Mouse (Mus musculus) induced T-regulatory cell, adult 2 months (primary cell): Measurements from ENCODE around the gene Mtfr2.
A peak's percentile ranks its signal among the peaks of the same experiment; 100 is the strongest.

Experiments
- DNase-seq: peaks from one replicate; pipeline ENCODE4 v3.0.0-alpha.2; 2012; ENCODE audit warnings: low read depth

Gene Mtfr2

DNA sequence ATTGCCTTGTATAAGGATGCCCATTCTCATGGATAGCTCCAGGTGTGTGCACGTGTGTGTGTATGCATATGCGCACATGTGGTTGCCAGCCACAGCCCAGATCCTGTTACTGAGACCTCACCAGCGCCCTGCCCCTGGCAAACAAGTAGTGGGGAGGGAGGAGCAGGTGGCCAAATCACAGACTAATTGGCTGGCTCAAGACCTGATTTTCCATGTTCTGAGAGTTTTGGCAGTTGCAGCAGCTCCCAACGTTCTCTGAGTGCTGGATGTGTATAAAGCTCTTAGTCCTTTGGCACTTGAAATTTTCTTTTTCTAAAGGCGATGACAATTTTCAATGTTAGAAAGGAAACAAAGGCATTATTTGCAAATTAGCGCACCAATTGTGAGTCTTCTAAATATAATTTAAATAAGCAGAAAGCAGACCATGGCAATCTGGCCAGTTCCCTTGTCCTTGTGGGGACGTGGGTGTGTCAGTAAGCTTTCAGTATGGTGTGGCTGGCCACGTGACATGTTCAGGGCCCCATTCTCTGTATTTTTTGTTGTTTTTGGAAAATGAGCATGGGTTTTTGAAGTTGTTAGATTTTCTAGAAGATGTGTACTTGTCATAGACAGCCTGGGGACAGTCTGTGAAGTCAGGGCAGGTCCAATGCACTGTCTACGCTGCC, 31.6 kb downstream of the Mtfr2 start:
- no peak for DNase-seq

DNA sequence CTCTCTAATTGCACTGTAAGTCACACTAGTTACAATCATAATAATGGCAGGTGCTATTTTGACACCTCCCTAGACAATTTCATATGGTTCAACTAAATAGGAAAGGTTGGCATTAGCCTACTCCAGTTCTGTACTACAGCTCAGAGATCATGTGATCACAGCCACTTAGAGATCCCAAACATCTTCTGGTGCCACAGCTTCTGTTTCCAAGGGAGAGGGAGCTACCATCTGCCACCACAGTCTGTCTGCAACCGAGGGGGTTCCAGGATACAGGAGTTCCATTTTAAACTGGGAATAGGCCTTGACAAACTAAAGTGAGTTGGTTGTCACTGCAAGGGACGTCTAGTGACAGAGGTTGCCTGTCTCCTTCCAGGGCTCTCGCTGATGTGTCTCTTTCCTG, 33.2 kb downstream of the Mtfr2 start:
- DNase-seq: no peak

DNA sequence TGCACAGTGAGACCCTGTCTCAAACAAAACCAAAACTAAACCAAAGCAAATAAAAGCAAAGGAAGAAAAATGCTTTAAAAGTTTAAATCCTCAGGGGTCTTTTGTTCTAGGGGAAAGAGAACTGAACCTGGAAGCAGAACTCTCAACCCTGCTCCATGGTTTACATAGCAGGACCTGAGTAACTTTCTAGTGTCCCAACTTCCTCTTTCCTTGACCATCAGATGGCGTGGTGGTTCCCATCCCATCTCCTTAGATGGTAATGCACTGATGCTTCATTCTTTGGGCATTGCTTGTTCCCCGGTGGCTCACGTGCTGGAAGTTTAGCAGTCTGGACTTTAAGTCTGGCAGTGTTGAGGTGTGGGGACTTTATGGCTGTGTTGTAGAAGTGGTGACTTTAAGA, 33.8 kb downstream of the Mtfr2 start:
- DNase-seq: no peak

DNA sequence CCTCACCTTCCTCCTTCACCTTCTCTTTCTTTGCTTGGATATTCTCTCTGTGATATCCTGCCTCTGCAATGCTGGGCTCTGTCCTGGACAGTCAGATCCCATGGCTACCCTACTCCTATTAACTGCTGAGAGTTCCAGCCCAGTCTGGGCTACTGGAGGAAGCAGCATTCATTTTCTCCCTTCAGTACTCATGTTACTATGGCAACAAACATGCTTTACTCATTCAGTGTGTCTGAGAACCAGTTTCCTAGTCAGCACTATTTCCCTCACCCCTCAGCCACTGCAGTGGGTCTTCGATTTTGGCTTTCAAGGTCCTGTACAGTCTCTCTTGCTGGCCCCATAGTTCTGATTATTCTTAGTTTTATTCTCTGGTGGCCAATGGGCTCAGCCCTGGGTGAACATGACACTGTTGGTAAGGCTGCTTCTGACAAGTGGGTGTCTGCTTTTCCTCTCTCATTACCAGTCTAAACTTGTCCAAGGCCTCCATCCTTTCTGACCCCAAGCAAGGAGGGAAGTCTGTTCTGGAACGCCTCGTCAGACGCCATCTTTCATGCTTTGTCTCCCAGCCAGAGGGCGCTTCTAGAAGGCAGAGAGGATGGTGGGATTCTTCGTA, 35.3 kb downstream of the Mtfr2 start:
- no peak for DNase-seq

DNA sequence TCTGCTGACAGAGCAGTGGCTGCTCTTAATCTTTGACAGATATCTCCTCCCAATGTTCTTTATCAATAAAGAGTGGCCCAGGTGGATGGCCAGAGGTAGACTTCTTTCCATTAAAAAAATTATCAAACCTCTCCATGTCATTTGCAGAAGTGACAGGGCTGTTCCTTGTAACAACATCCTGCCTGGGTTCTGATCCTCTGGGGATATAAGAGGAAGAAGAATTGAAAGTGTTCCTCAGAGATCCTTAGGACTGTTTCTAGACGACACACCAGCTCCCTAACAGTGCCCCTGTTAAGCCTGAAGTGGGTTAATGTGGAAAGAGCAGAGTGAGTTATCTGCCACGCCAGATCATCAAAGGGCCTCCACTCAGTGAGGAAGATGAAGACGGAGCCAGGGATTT, 43.0 kb downstream of the Mtfr2 start:
- no peak for DNase-seq

DNA sequence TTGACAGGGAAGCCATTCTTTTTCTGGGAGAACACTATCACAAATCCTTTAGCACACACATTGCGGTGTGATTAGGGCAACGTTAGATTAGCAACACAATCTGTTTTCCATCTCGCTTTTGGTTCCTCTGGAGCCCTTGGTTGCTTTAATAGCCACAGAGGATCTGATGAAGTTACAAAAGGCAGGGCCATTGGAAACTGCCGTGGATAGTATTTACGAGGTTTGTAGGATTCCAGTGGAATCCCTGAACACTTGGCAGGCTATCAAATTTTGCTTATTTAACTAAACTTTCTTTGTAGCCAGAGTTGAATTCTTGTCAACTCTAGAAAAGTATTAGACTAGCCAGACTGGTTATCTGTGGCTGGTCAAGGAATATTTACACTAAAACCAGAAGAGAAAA, 47.2 kb downstream of the Mtfr2 start:
- no peak for DNase-seq

DNA sequence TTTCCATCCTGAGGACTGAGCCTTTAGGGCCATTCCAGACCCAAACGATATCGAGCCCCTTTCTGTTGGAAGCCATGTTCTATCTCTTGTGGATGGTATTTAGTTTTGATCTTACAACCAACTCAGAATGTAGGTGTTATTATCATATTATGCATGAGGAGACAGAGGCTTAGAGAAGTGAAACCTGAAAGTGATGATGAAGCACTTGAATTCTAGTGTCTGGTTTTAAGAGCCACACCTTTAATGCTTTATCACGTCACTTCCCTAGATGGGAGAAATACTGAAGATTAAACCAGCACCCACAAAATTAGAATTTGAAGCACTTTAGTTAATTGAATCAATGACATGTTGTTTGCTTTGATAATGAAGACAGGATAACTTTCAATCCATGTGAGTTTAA, 48.2 kb downstream of the Mtfr2 start:
- DNase-seq: no peak

DNA sequence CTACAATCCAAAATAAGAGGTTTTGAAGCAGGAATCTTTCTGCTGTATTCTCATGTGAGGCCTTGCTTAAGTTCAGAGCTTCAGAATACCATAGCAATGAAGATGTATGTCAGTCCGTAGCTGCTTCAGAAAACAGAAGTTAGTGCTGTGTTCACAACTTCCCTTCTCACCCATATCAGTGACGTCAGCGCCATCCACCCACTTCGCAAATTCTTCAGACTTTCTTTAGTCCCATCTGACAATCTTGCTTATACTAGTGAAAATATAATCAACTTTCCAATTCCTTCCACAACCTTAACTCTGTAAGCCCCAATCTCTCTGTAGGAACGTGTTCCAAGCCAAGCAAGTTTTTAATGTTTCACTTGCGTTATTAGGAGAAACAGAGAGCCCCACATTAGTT, 50.7 kb downstream of the Mtfr2 start:
- DNase-seq: peak; percentile 41

DNA sequence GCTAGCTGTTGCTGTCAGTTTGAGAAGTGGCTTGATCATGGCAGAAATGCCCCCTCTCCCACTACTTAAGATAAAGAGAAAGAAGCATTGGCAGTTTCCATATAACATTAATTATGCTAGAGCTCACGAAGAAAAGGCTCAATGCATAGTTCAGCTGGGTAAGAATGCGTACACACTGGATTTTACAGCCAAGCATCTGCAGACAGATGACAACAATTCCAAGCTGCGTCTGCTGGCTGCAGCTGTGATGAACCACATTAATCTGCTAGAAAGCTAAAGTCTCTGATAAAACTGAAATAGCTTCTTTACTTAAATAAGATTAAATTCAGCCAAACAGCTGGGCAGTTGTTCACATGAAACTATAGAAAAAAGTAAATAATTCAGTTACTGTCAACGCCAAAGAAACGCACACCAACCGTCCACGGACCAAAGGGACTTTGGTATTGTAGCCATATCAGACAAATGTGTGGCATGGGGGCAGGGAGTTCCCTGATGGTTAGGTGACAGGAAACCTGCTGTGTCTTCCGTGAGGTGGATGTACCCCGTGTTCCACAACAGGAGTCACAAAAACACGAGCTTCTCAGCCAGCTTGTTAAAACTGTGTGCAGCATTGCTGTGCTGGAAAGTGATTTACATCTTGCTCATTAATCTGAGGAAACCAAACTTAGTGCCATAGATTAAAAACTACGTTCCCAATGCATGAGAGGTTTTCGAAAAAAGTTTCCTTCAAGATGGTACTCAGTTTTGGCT, 51.2 kb downstream of the Mtfr2 start:
- no peak for DNase-seq

DNA sequence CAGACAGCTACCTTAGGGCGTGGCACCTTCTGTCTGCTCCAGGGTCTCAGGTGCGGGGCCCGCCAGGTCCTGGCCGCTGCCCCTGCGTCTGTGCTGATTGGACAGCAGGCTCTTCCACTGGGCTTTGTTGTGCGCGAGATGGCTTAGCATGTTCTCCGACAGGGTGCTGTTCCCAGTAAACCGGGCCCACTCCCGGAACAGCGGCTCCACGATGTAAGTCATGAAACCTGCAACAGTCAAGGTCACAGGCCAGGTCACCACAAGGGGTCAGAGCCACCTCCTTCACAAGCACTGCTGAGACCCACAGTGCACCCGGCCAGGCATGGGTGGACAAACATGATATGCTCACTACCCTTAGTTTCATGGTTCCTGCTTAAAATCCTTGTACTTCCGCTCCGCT, 52.8 kb downstream of the Mtfr2 start:
- no peak for DNase-seq

DNA sequence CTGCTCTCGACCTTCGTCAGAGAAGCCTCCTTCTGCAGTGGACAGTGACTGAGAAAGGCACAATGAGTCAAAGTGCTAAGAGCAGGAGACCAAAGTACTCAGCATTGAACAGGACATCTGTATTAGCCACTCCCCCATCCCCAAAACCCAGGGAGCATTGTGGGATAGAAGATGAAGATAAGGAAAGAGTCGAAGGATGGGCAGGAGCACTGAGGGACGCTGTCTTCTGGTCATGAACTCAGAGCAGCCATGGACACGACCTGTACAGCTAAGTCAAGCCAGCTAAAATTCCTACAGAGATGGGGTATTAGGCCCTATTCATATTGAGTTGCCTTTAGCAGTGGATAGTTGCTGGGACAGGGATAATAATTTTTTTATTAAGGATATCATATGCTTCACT, 55.4 kb downstream of the Mtfr2 start:
- DNase-seq: no peak

DNA sequence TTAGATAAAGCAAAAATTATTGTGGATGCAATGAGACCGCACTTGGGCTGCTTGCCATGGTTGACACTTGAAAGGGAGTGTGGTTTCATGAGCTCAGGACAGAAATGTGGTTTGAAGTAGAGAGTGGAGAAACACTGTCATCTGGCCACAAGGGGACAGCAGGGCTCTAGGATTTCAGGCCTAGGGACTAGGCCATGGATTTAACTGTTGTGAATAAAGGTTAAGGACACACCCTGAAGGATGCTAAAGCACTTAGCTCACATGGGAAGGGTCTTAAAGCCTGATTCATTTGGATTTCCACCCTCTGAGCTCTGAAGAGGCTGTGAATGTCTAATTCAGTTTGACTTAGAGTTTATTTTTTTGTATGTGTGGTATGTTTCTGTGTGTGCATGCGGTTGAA, 57.9 kb downstream of the Mtfr2 start:
- peak; percentile 31 for DNase-seq

DNA sequence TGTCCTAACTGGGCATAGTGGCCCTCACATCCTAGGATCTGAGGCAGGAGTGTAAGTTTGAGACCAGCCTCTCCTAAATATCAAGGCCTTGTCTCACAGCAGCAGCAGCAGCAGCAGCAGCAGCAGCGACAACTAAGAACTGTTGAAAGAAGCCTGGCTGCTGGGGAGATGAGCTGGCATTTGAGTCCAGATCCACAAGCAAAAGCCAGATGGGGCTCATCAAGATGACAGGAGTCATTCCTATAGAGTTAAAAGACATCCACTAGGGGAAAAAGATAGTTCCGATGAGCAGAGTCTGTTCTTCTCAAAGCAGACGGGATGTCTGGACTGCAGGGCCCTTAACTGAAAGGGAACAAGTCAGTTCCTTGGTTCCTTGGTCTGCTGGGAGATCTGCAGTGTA, 60.8 kb downstream of the Mtfr2 start:
- no peak for DNase-seq

DNA sequence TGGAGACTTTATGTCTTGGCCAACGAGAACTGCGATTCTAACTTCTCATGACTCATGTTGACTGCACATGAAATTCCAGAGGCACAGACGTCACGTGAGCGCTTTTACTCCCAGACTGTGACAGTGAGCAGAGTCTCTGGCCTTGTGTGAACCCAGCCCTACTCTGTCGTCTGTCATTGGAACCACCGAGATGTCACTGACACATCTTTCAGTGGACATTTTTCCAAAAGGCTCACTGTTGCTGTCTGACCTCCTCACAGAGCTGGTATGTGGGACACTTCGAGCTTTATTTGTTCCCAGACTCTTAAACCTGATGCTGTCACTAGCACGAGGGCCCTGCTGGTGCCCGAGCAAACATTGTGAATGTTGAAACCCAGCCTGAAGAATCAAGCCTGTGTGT, 61.6 kb downstream of the Mtfr2 start:
- DNase-seq: no peak
